Comparison of ENCODE assay signal across 12 mouse cellular contexts in genomic region chr6:115033441-115033840, GRCm38 (mm10).
"Had no signal": no experiment of that assay in that cellular context is flagged by ENCODE, and none has a peak within 500 bp of the region (broad histone marks: within the 10 kb centered on the region; RNA-seq: fewer than 3 reads in every experiment).

No protein-coding gene starts in this region.

- H3K4me3 ChIP-seq: limb, embryonic 15.5 days; liver, embryonic 12.5 days; midbrain, embryonic 15.5 days; neural tube, embryonic 13.5 days had no signal

- ATAC-seq: intestine, postnatal 0 days; liver, embryonic 12.5 days; midbrain, embryonic 15.5 days had no signal

- H3K9ac ChIP-seq: limb, embryonic 15.5 days; liver, embryonic 12.5 days; lung, embryonic 14.5 days; midbrain, embryonic 15.5 days; neural tube, embryonic 13.5 days had no signal

- H3K27ac ChIP-seq: limb, embryonic 15.5 days; liver, embryonic 12.5 days; midbrain, embryonic 15.5 days; neural tube, embryonic 13.5 days had no signal

- H3K27me3 ChIP-seq: limb, embryonic 15.5 days; liver, embryonic 12.5 days; midbrain, embryonic 15.5 days; neural tube, embryonic 13.5 days had no signal

- DNase-seq: layer of hippocampus, adult 9-11 months; layer of hippocampus, postnatal 36 days; lung, embryonic 14.5 days; lung, postnatal 10 days; lung, postnatal 4 days; right cerebral cortex, postnatal 25 days had no signal

- H3K4me2 ChIP-seq: limb, embryonic 15.5 days; liver, embryonic 12.5 days; lung, embryonic 14.5 days; midbrain, embryonic 11.5 days; midbrain, embryonic 15.5 days; neural tube, embryonic 13.5 days had no signal

- H3K9me3 ChIP-seq: limb, embryonic 15.5 days; liver, embryonic 12.5 days; midbrain, embryonic 15.5 days; neural tube, embryonic 13.5 days had no signal
